Mouse (Mus musculus): ENCODE results near the gene BC025920.

DNA sequence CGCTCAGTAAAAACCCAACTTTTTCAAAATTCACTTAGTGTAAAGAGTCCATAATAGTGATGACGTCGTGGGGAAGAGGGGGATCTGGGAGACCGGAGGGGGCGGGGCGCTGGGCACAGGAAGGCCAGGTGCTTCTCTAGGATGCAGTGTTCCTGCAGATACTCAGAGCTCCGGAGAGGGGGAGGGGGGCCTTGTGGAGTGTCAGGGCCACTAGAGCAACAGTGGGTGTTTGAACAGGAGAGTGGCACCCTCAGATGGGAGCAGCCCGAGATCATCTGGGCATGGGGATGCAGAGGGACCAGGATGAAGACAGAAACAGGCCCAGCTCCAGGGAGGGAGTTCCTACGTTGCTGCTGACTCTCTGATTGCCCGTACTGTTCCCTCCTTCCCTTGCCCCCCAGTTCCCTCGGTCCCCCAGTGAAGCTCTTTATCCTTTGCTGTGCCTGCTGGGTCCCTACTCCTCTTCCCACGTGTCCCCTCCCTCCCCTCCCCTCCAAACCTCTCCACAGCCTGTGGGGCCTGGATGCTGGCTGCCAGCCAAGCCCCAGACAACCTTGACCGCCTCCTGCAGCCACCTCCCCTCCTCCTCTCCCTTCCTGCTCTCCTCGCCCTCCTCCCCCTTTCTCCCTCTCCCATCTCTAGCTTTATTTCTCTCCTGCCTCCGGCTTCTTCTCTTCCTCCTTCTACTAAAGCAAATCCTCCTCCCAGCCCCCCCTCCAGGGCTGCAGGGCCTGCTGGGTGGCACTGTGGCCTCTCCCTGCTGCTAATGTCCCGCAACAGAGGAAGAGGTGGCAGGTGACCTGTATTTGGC is 37.5 kb upstream of the BC025920 start:
- no peak for TF ChIP-seq CTCF (IDR thresholded peaks at IDR 0.05; ENCODE audit: low read depth, low read length)
- TF ChIP-seq POLR2A (IDR thresholded peaks at IDR 0.05; ENCODE audit: extremely low read depth, insufficient read depth, low read length), result no peak

Measured in liver, adult 2 months (tissue).